Mouse (Mus musculus) erythroblast, adult 5-6 weeks (primary cell): ENCODE measurements around the gene Acy3. TPM values are rescaled to one million over a fixed set of nuclear protein-coding genes. Genes with fewer than 3 reads are reported as not detected.
"Not testable (repeated sequence)": the region's sequence is repeated elsewhere in the genome, so short reads cannot be mapped to it uniquely, and the experiment has no call there.

Experiments
- ATAC-seq: replicated peaks from 2 replicates; pipeline ENCODE4 v1.8.0; 2016; ENCODE audit warnings: moderate number of reproducible peaks, mild to moderate bottlenecking, moderate TSS enrichment, inconsistent platforms; ENCODE audit not compliant: poor library complexity, low FRiP score, severe bottlenecking
- total RNA-seq, 2 experiments: library from RNA; stranded (forward) in 1 of 2; stranded (reverse) in 1 of 2; fragments of 150-400 nt in 1 of 2; fragments of 200-764, 138-1000 nt in 1 of 2; gene quantifications; 2 replicates each; pipeline versions ENCODE4 v1.2.3 to v1.2.4; 2015 to 2017; ENCODE audit warnings: low replicate concordance in 2 of 2

The Acy3 gene
- total RNA-seq, 2 experiments from 2014 or later: 1.5 TPM; not detected in 1

DNA sequence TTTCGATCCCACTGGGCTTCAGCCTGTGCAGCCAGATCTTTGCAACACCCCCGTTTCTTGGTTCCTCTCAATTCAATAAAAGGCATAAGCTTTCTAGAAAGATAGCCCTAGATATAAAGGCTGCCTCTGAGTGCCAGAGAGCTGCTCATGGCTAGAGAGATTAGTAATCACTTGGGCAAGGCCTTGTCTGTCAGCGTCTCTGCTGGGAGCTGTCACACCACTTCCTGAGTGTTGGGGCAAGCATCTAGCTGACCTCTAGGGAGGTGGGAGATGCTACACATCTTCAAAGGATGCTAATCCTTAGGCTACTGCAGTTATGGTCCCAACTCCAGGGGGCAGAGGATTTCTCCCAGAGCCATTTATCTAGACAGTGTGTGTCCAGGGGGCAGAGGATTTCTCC, 19.1 kb upstream of the Acy3 start:
- no peak for ATAC-seq

DNA sequence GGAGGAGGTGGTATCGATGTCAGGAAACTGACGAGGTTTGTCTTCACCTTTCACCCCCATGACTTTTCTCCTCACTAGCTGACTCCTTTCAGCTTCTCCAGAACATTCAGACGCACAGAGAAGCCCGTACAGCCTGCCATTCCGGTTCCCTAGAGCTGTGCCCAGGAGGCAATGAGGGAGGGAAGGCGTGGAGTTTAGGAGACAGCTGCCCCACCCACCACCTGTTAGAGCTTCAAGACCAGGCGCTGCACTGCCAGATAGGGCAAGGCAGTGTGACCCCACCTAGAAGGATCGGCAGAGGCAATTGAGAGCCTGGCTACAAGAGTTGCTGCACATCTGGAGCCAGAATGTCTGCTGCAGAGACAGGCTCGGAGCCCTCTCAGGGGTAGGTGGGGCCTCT, 14.1 kb upstream of the Acy3 start, which contains the start of gene Aldh3b2:
TSS of gene Aldh3b2 (plus strand) at position 100 of the 400 bp plus-strand sequence.
- peak; percentile 87 for ATAC-seq

DNA sequence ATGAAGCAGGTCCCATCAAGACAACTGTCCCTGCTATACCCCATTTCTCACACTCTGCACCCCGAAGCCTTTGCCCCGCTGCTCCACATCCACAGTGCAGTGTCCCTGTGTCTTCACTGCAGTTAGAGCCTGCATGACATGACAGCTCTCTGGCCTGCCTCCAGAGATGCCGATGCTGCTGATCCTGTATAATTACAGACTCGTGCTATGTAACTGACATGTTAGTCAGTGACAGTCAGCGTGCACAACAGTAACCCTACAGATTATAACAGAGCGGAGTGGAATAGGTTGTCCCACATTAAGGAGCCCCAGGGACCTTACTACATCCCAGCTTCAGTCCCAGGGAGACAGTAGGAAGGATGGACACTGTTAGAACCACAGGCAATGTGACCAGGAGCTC, 11.8 kb upstream of the Acy3 start:
- ATAC-seq: not testable (repeated sequence)

DNA sequence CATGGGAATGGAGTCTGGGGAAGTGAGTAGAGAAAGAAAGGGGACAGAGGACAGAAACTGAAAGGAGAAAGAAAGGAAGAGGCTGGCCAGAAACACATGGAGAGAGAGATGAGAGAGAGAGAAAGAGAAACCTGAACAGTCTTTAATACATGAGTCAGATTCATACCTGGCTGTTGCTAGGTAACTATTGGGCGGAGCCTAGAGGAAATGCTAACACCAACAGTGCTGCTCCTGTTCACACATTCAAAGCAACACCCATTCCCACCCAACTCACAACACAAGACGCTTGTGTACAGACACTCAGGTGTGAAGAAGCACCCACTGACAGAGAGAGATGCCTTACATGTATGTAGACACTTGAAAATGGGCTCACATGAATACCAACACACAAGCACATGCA, 10.5 kb upstream of the Acy3 start:
- ATAC-seq: no peak

DNA sequence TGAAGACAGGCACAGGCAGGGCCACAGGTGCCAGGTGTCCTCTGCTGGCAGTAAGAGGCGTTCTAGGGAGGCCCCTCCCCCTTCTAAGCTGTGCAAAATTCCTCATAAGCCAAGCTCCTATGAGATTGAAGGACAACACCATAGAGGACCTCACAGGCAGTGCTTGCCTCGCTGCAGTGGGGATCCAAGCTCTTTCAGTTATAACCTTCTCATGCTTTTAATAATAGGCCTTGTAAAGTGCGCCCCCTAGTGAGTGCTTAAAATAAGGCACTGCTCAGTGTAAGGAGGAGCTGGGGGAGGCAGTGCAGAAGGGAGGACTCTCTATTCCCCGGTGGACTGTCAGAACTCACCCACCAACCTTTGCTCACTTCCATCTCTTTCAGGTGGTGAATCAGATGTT, 6.1 kb upstream of the Acy3 start:
- ATAC-seq: peak; percentile 64

DNA sequence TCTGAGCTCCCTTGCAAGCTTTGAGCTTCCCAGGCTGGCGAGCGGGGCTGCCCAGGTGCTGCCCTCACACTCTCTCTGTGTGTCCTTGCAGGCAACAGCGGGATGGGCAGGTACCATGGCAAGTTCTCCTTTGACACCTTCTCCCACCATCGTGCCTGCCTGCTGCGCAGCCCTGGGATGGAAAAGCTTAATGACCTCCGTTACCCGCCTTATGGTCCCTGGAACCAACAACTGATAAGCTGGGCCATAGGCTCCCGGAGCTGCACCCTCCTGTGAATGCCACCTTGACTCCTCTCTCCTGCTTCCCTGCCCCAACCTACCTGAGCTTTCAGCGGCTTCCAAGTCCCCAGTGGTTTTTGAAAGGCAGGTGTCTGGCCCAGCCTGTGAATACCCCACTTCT, 5.5 kb upstream of the Acy3 start:
- ATAC-seq: no peak

DNA sequence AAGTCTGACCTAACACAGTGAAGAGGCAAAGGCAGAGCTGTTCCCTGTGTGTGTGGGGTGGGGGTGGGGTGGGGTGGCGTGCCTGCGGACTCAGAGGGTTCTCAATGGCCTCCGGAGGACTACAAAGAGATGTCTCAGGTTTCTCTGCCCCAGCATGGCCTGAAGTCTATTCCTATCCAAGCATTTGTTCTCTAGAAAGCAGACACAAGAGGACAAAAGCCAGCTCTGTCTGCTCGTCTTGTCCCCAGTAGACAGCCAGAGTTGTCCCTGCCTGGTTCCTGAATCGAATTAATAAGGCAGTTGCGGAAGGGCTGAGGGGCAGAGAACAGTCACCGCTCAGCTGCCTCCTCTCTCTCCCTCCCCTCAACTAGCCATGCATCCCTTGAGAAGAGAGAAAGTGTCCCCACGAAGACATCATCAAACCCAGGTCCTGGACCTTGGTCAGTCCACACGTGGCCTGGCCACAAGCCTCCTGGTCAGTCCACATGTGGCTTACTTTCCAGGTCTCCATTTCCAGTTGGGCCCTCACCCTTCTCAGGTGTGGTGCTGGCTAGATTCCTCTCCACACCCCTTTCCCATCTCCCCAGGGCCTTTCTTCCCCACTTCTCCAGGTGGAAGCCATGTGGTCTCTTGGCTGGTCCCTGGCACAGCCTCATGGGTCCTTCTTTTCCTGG, 2.7 kb upstream of the Acy3 start:
- ATAC-seq: no peak

DNA sequence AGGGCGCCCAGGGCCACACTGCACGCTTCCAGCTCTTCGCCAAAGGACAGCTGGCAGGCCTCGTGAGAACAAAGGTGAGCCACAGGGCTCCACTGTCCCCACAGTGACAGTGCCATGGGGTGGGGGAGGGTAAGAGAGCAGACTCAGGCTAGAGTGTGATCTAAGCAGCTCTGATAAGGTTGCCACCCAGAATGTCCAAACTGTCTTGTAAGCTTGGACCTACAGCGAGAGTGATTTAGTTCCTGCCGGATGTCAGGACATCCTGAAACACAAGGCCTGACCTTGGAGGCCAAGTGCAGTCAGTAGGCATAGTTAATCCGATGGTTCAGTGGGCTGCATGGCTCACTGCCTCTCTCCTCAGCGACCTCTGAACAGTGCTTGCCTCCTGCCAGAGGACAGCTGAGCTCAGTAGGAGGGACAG, 1.1 kb upstream of the Acy3 start:
- no peak for ATAC-seq

DNA sequence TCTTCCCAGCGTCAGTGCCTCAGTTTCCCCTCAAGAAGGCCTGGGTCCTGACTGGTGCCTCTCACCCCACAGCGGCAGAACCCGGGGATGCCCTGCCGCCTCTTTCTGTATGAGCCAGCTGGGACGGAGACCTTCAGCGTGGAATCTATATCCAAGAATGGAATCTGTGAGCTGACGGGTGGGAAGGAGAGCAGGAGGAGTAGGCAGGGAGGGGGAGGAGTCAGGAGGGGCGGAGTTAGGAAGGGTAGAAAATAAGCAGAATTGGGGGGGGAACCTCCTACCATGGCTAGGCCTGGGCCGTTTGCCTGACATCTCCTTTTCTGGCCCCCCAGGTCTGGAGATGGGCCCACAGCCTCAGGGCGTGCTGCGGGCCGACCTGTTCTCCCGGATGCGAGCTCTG, 1.7 kb downstream of the Acy3 start:
- no peak for ATAC-seq

DNA sequence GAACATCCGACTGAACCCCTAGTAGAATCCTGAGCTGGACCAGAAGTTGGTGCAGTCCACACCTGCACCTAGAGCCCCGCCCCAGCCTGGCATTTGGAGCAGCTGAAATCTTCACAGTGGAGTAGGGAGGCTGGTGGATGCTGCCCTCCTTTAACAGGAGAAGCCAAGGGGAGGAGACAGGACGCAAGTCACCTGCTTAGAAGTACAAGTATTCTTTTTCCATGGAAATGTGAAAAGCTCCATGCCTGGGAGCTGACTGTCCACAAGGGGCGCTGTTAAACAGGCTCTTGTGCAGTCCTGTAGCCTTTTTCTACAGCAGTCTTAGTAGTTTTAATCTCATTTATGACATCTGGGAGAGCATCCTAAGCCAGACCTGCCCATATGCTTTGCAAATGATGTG, 2.4 kb downstream of the Acy3 start:
- ATAC-seq: 0 out of 2 replicates have a peak, but pooled peaks have one; percentile 42

DNA sequence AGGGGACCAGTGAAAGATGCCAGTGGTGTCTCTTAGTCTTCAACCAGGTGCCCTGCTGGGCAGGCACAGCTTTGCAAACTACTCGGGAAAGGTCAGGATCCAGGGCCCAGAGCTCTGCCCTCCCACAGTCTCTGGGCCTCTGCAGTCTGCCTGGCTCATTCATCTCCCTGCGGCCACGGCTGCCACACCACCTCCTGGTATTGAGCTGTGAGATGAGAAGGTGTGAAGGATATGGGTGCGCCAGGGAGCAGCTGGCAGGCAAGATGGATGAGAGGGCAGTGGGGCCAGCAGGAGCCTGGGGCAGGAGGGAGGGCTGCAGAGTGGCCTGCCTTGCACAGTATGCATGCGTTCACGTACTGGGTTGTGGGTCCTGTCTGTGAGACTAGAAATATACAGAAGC, 4.4 kb downstream of the Acy3 start:
- ATAC-seq: no peak

DNA sequence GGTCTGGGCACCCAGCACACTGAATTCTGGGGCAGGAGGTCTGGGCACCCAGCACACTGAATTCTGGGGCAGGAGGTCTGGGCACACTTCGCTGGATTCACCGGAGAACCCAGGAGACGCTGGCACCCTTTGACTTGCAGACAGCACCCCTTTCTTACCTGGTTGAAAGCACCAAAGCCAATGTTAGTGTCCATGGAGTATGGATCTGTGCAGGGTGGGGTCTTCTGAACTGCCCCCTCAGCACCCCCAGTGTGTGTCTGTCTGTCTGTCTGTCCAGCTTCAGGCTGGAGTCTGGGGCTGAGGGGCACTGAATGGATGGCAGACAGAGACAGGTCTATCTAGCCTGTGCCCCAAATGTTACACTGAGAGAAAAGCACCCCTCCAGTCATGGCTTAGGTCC, 5.2 kb downstream of the Acy3 start:
- ATAC-seq: no peak

DNA sequence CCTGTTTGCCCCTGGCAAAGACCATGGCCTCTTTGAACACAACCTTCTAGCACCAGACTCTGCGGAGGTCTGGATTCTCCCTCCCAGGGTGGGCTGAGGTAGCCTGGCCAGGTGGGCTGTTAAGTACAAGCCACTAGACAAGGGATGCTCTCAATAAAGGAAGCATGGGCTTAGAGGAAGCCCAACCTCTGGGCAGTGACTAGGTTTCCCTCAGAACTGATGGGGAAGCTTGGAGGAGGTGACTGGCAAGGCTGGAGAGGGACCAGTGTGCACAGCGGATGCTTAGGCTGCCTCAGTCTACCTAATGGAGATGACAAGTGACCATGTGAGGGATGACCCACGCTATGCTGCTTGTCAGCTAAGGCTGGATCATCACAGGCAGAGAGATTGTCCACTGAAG, 5.6 kb downstream of the Acy3 start:
- ATAC-seq: no peak

DNA sequence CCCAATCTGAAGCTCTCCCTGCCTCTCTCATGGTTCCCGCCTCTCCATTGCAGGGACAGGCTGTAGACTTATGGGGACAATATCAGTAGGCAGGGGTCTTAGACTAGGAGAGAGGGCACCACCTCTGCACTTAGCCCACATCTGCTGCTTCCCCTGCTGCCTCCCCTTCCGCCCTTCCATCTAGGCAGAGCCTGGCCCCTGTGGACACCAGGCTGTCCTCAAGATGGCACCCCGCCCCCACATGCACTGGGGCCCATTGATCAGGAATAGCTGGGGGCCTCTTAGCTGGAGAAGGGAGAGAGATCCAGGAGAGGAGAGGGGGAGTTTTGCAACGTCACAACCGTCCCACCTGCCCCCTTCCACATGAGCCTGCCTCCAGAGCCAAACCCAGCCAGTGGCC, 6.0 kb downstream of the Acy3 start, which contains the start of gene Tbx10:
TSS of gene Tbx10 (plus strand) at position 337 of the 400 bp plus-strand sequence.
- no peak for ATAC-seq

DNA sequence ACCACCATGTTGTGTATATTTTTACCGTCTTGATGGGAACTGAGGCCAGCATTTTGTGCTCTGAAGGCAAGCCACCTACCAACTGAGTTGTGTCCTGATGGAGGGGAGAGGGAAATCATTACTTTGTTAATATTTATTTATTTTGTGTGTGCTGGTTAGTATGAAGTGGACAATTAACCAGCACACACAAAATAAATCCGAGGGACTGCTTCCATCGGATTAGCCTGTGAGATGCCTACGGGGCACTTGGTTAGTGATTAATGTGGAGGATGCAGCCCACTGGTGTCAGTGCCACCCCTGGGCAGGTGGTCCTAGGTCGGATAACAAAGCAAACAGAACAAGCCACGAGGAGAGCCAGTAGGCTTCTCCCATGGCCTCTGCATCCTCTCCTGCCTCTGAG, 8.6 kb downstream of the Acy3 start:
- no peak for ATAC-seq

DNA sequence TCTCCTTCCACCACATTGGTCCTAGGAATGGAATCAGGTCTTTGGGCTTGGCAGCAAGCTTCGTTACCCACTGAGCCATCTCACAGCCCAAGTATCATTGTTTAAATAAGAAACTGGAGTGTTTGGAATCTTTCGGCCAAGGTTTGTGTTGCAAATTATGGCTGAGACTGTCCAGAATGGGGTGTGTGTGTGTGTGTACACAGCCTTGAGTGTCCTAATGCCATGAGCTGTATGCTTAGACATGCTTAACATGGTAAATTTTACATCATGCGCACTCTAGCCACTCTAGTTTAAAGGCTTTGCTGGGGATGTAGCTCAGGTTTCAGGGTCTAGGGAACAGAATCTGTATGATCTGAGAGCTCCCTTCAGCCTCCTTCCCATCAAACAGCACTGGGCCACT, 9.1 kb downstream of the Acy3 start:
- no peak for ATAC-seq

DNA sequence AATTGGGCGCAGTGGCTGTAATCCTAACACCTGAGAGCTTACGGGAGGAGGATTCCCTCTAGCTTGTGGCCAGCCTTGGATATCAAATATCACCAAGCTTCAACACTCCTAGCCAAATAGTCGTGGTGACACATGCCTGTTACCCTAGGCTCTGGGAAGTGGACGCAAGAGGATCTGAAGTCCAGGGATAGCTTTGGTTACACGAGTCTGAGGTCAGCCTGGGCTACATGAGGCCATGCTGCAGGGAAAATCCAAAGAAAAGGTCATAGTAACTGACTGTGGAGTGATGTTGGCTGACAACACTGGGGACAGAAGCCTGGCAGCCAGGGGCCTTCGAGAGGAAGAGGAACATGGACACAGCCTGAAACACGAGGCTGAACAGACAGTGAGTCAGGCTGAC, 9.7 kb downstream of the Acy3 start:
- no peak for ATAC-seq

DNA sequence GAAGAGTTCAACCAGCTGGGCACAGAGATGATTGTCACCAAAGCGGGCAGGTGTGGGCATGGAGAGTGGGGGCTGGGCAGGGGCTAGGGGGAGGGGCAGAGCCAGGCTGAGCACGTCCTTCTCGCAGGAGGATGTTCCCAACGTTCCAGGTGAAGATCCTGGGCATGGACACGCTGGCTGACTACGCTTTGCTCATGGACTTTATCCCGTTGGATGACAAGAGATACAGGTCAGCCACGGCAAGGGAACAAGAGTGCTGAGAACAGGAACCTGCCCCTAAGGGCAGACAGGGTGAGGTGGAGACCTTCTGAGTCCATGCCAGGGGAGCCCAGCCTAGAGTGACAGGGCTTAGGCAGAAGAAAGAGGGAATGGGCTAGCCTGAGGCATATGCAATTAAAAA, 10.4 kb downstream of the Acy3 start:
- no peak for ATAC-seq

DNA sequence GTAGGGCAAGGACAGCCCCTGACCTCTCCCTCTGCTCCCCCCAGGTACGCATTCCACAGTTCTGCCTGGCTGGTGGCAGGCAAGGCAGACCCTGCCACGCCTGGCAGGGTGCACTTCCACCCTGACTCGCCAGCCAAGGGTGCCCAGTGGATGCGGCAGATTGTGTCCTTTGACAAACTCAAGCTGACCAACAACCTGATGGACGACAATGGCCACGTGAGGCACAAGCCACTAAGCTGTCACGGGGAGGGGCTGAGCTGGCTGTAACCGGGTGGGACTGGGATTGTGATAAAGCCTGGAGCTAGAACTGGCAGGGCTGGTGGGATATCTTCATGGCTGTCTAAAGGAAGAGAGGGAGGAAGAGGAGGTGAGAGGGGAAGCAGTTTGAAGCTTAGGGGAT, 10.9 kb downstream of the Acy3 start:
- no peak for ATAC-seq

DNA sequence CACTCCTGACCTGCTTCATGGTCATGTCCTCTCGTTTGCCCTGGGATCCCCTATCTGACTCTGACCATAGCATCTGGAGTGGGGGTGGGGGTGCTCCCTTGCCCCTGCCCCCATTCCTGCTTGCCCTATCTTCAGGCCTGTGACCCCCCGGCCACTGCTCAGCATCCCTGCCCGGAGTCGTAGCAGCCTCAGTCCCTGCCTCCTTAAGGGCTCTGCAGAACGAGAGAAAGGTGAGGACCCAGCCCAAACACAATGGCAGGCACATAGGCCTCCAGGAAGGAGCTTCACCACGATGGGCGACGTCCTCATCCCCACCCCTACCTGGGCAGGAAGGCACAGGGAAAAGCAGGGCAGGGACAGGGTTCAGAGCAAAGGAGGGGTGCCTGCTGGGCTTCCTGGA, 12.0 kb downstream of the Acy3 start:
- no peak for ATAC-seq

DNA sequence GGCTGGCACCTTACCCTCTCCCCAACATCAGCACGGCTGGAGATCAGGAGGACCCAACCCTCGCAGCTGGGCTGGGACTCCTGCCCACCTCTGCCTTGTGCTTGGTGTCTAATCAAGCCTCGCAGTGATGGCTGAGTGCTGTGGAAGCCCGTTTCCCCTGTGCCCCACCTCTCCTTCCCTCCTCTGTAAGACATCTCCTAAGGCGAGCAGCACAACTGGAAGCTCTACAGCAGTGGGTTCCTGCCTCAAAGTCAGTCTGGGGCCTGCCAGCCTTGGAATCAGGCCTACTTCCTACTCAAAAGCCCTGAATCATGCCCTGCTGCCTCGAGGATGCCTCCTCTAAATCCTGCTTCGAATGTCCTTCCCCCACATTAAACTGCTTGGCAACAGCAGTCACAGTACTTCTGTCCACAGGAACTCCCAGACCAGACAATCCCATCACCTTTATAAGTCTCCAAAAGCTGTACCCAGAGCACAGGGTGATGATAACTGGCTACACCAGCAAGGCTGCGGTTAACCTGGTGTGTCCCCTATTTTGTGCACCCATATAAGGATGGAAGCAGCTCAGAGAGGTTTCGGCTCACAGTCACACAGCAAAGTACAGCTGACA, 12.9 kb downstream of the Acy3 start:
- no peak for ATAC-seq
